Mouse (Mus musculus) stomach, postnatal 0 days (tissue): ENCODE measurements around the gene Fbxo31.

Experiments used
- CTCF ChIP-seq: IDR thresholded peaks from 2 replicates; pipeline ENCODE4 v1.5.1; 2016; ENCODE audit warnings: antibody characterized with exemption, low read depth, mild to moderate bottlenecking, moderate library complexity
- EP300 ChIP-seq: optimal IDR thresholded peaks from 2 replicates; pipeline ENCODE3; 2016; ENCODE audit warnings: antibody characterized with exemption

DNA sequence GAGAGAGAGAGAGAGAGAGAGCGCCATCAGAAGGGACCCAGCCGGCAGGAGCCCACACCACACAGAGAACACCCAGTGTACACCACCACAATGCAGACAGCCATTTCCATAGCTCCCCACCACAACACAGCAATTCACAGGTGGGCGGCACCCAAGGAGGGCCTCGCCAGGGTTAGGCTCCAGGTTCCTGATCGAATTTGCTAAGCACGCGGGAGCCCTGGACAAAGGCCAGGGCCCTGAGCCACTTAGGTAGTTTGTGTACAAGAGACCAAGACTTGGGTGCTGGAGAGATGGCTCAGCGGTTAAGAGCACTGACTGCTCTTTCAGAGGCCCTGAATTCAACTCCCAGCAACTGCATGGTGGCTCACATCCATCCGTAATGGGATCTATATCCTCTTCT lies 26.1 kb downstream of the Fbxo31 start:
- TF ChIP-seq CTCF (no peak), EP300 (no peak)
